In genomic region chr9:103761647-103762084, GRCm38 (mm10) we compare ENCODE assay signal across 8 mouse cellular contexts. TPM values are rescaled to one million over a fixed set of nuclear protein-coding genes. Genes with fewer than 3 reads are reported as not detected.
DNase-seq lines count a peak whose midpoint lies in the region; ATAC-seq and TF ChIP-seq lines count a peak whose summit lies in the region.

TSS of gene Tmem108 (minus strand) at chr9:103761837.

- DNase-seq in B cell, adult 2 months: peak; percentile 85 to 87
- peak; percentile 77 to 79 for DNase-seq in heart, postnatal 36 days
- DNase-seq in layer of hippocampus, adult 18-20 months (ENCODE audit: low spot score in 2 of 2): peak; percentile 91 to 94
- DNase-seq in liver, postnatal 0 days: peak; percentile 74
- DNase-seq in testis, postnatal 10 days (ENCODE audit: low spot score): peak; percentile 84

- H3K27me3 ChIP-seq in forebrain, embryonic 16.5 days (replicated peaks; ENCODE audit: control insufficient read depth, insufficient read depth, low read length): 0 out of 2 replicates have a peak, but pooled peaks cover 2% of the 10 kb centered on the region
- H3K27me3 ChIP-seq in liver, postnatal 0 days (ENCODE audit: insufficient read depth, low read length): peaks cover 40% of the 10 kb centered on the region

- under 1% methylated on average over 51 of the region's 51 CpGs for WGBS in forebrain, embryonic 16.5 days
- 1% methylated on average over 47 of the region's 51 CpGs for WGBS in liver, postnatal 0 days (ENCODE audit: insufficient replicate concordance)

- H3K9me3 ChIP-seq in forebrain, embryonic 16.5 days (ENCODE audit: control insufficient read depth, low read length): no peaks in the 10 kb centered on the region
- H3K9me3 ChIP-seq in liver, postnatal 0 days (ENCODE audit: low read length): no peaks in the 10 kb centered on the region

- no peak for TF ChIP-seq EP300 in liver, postnatal 0 days (IDR thresholded peaks at IDR 0.05; ENCODE audit: low read depth)

- peak within 1 kb of the TSS; percentile 86 for H3K27ac ChIP-seq in forebrain, embryonic 16.5 days (ENCODE audit: low read length)
- no peak within 1 kb of the TSS for H3K27ac ChIP-seq in liver, postnatal 0 days (ENCODE audit: low read depth)

- H3K4me1 ChIP-seq in forebrain, embryonic 16.5 days (replicated peaks; ENCODE audit: control insufficient read depth, insufficient read depth, low read length): peaks cover 28% of the 10 kb centered on the region
- H3K4me1 ChIP-seq in liver, postnatal 0 days (ENCODE audit: insufficient read depth): peaks cover 11% of the 10 kb centered on the region; the same call in 1 of the 2 replicates

- TF ChIP-seq CTCF in liver, postnatal 0 days (IDR thresholded peaks at IDR 0.05; ENCODE audit: low read depth): no peak

- intact Hi-C loops in heart, postnatal 36 days (cut with DNase I): loop anchor here (1.0 kb wide), 1 partner anchor 235 kb away; no protein-coding TSS in a partner anchor

- ATAC-seq in cerebellum, adult (ENCODE audit: insufficient number of reproducible peaks, low FRiP score, low TSS enrichment): peak; percentile 92
- peak; percentile 94 for ATAC-seq in forebrain, embryonic 16.5 days
- ATAC-seq in liver, postnatal 0 days: peak; percentile 86
- peak; percentile 82 for ATAC-seq in neutrophil, adult 5-6 weeks (ENCODE audit: extremely low read depth, insufficient number of reproducible peaks, low FRiP score, poor library complexity, severe bottlenecking)

- H3K4me3 ChIP-seq in forebrain, embryonic 16.5 days (replicated peaks; ENCODE audit: low read length): peak within 1 kb of the TSS; percentile 87
- peak within 1 kb of the TSS; percentile 52 for H3K4me3 ChIP-seq in liver, postnatal 0 days (ENCODE audit: low read depth, low read length)

- no peaks in the 10 kb centered on the region for H3K36me3 ChIP-seq in forebrain, embryonic 16.5 days (ENCODE audit: control insufficient read depth, insufficient read depth)
- H3K36me3 ChIP-seq in liver, postnatal 0 days (replicated peaks; ENCODE audit: insufficient read depth, low read length): no peaks in the 10 kb centered on the region

- H3K4me2 ChIP-seq in forebrain, embryonic 16.5 days (ENCODE audit: low read length): peak within 1 kb of the TSS; percentile 80
- peak within 1 kb of the TSS; percentile 78 for H3K4me2 ChIP-seq in liver, postnatal 0 days (ENCODE audit: low read depth, low read length)

- peak within 1 kb of the TSS; percentile 96 for H3K9ac ChIP-seq in forebrain, embryonic 16.5 days (replicated peaks; ENCODE audit: low read depth, low read length)
- H3K9ac ChIP-seq in liver, postnatal 0 days (replicated peaks): peak within 1 kb of the TSS; percentile 28

RNA-seq across cellular contexts. Expression of gene Tmem108, which starts in this region (rescaled TPM):
- 72.3 and 88.6 TPM in 2 replicates for polyA plus RNA-seq in forebrain, embryonic 16.5 days (2015; fragmentation: Nextera tagmentation; extraction: Ambion mirVana)
- 1 to 10 TPM; 3.7 to 5.7 TPM for total RNA-seq in heart, postnatal 36 days (2021)
- 10 to 100 TPM; 32.1 to 35.4 TPM for total RNA-seq in layer of hippocampus, adult 18-20 months (2021)
- 1.1 and 1.2 TPM in 2 replicates for polyA plus RNA-seq in liver, postnatal 0 days (2015; fragmentation: Nextera tagmentation; extraction: Ambion mirVana)
- 3.4 and 4.2 TPM in 2 replicates for total RNA-seq in neutrophil, adult 5-6 weeks (2017)

Comparison
In these comparisons a context has a peak if more than half of its experiments do, and no peak if none do; other contexts are left out.
1. RNA of gene Tmem108 (polyA plus RNA-seq): 72.3 to 88.6 TPM in forebrain, embryonic 16.5 days; 1.1 to 1.2 TPM in liver, postnatal 0 days; every median in the first group is over 10 times any median in the second.
2. Peak in every context shown above with its lines, with median percentiles within 50 percentile points of each other: DNase-seq and ATAC-seq.